Mouse (Mus musculus): ENCODE measurements at regions not wholly inside any gene's neighbourhood (a gene's known extent, or its start where the extent isn't known, plus 50 kb on each side); places are given as distances from the start of the nearest gene placed in this dataset.
"Not testable (repeated sequence)": the region's sequence is repeated elsewhere in the genome, so short reads cannot be mapped to it uniquely, and the experiment has no call there.

DNA sequence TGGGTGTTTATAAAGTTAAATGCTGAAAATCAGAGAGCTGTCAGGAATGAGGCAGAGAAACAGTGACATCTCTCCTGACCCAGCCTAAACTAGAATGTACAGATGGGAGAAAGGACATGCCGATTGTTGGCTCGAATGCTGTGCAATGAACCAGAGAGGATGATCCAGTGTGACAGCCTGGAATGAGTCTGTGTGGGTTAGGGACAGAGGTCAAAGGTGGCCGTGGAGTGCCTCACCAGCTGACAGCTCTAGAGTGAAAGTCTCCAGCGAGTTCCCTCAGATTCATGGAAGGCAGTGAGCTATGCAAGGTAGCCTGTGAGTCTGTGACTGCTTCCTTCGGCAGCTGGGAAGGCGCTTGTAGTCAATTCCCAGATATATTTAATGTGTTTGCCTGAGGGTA, 663.9 kb downstream of the Cdh8 start:
- TF ChIP-seq CTCF (IDR thresholded peaks at IDR 0.05; ENCODE audit: low read depth) = no peak
- Histone ChIP-seq H3K4me2 (ENCODE audit: low read length) (no peak overlapping the region), H3K36me3 (ENCODE audit: insufficient read depth, low read length) (no peaks in the 10 kb centered on the region), H3K9ac (ENCODE audit: low read depth, low read length) (no peak overlapping the region), H3K27me3 (ENCODE audit: insufficient read depth, low read length) (no peaks in the 10 kb centered on the region), H3K27ac (no peak overlapping the region), H3K4me1 (replicated peaks; ENCODE audit: insufficient read depth, low read length) (no peaks in the 10 kb centered on the region), H3K9me3 (replicated peaks; ENCODE audit: low read length) (no peaks in the 10 kb centered on the region), H3K4me3 (replicated peaks; ENCODE audit: low read depth, low read length) (no peak overlapping the region)
- 19% methylated on average over 6 of the region's 6 CpGs for WGBS
- ATAC-seq (replicated peaks; ENCODE audit: low FRiP score, low read depth) = peak; percentile 75
- peak; percentile 5 for DNase-seq (ENCODE audit: low spot score)

DNA sequence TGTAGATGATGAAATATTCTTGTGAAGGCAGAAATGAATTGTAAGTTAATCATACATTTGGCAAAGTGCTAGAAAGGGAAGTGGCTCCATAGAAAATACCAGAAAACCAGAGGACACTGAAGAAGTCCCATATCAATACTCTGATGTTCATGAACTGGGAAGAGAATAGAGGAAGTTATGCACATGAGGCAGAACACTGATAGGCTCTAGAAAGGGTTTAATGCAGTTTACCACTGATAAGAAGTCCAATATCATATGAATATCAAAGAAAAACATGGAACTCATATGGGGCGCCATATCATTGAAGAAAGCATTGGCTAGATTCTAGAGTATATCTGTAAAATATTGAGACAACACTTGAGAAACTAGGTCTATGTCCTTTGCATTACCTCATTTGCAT, 708.5 kb downstream of the Cdh8 start:
- Histone ChIP-seq H3K27me3 (ENCODE audit: insufficient read depth, low read length) (no peaks in the 10 kb centered on the region), H3K4me1 (replicated peaks; ENCODE audit: insufficient read depth, low read length) (no peaks in the 10 kb centered on the region), H3K9me3 (replicated peaks; ENCODE audit: low read length) (no peaks in the 10 kb centered on the region), H3K36me3 (ENCODE audit: insufficient read depth, low read length) (no peaks in the 10 kb centered on the region), H3K4me3 (replicated peaks; ENCODE audit: low read depth, low read length) (no peak overlapping the region), H3K27ac (no peak overlapping the region), H3K4me2 (ENCODE audit: low read length) (no peak overlapping the region), H3K9ac (ENCODE audit: low read depth, low read length) (no peak overlapping the region)
- DNase-seq (ENCODE audit: low spot score) (no peak), ATAC-seq (replicated peaks; ENCODE audit: low FRiP score, low read depth) (no peak)
- 96% methylated on average over 1 of the region's 1 CpGs for WGBS
- TF ChIP-seq CTCF (IDR thresholded peaks at IDR 0.05; ENCODE audit: low read depth) = no peak

DNA sequence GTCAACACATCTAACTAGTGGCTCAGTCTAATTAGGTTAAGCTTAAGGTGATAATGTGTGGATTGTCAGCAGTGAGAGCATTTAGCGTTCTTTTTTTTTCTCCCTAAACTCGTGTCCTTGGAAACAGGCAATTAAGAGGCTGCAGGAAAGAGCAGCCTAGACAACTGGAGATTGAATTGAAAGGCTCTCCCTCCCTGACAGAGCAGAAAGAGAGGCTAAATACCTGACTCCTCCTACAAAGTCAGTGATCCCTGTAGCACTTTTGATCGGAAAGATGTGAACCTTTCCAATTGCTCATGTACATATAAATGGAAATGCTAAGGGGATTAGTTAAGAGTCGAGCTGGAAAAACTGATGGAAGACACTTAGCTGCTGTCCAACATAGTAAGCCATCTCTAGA, 710.1 kb downstream of the Cdh8 start:
- no peak overlapping the region for H3K4me3 ChIP-seq (replicated peaks; ENCODE audit: low read depth, low read length)
- no peak overlapping the region for H3K9ac ChIP-seq (ENCODE audit: low read depth, low read length)
- DNase-seq (ENCODE audit: low spot score) = no peak
- WGBS = 56% methylated on average over 4 of the region's 4 CpGs
- H3K36me3 ChIP-seq (ENCODE audit: insufficient read depth, low read length) = no peaks in the 10 kb centered on the region
- H3K27me3 ChIP-seq (ENCODE audit: insufficient read depth, low read length) = no peaks in the 10 kb centered on the region
- no peaks in the 10 kb centered on the region for H3K9me3 ChIP-seq (replicated peaks; ENCODE audit: low read length)
- H3K4me1 ChIP-seq (replicated peaks; ENCODE audit: insufficient read depth, low read length) = no peaks in the 10 kb centered on the region
- no peak for ATAC-seq (replicated peaks; ENCODE audit: low FRiP score, low read depth)
- no peak overlapping the region for H3K27ac ChIP-seq
- H3K4me2 ChIP-seq (ENCODE audit: low read length) = no peak overlapping the region
- TF ChIP-seq CTCF (IDR thresholded peaks at IDR 0.05; ENCODE audit: low read depth) = no peak

- no peak for DNase-seq (ENCODE audit: low spot score)
- Histone ChIP-seq H3K36me3 (ENCODE audit: insufficient read depth, low read length) (no peaks in the 10 kb centered on the region), H3K4me1 (replicated peaks; ENCODE audit: insufficient read depth, low read length) (no peaks in the 10 kb centered on the region), H3K4me2 (ENCODE audit: low read length) (no peak overlapping the region), H3K27ac (no peak overlapping the region), H3K27me3 (ENCODE audit: insufficient read depth, low read length) (no peaks in the 10 kb centered on the region), H3K9me3 (replicated peaks; ENCODE audit: low read length) (no peaks in the 10 kb centered on the region), H3K9ac (ENCODE audit: low read depth, low read length) (no peak overlapping the region), H3K4me3 (replicated peaks; ENCODE audit: low read depth, low read length) (no peak overlapping the region)
- ATAC-seq (replicated peaks; ENCODE audit: low FRiP score, low read depth) = no peak
- 94% methylated on average over 9 of the region's 9 CpGs for WGBS
- no peak for TF ChIP-seq CTCF (IDR thresholded peaks at IDR 0.05; ENCODE audit: low read depth)
These were observed 731.1 kb downstream of the Cdh8 start for GRCm38 (mm10) chr8:98685195-98685594.

DNA sequence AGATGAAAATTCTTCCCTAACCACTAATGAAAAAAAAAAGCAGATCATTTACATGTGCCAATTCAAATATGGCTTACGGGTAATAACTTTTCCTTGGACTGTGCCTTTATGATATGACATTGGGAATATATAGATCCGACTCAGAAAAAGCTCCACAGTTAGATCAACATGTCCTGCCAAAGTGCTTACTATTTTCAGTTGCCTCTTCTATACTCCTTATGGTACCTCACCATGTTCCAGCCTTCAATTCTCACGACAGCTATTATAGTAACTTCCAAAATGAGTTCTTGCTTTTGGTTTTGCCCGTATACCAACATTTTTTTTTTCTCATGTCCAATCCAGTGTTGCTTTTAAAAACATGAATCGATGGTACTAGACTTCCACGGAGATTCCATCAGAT, 731.7 kb downstream of the Cdh8 start:
- H3K9me3 ChIP-seq (replicated peaks; ENCODE audit: low read length) = no peaks in the 10 kb centered on the region
- H3K27me3 ChIP-seq (ENCODE audit: insufficient read depth, low read length) = no peaks in the 10 kb centered on the region
- no peaks in the 10 kb centered on the region for H3K36me3 ChIP-seq (ENCODE audit: insufficient read depth, low read length)
- no peak overlapping the region for H3K4me3 ChIP-seq (replicated peaks; ENCODE audit: low read depth, low read length)
- no peak for TF ChIP-seq CTCF (IDR thresholded peaks at IDR 0.05; ENCODE audit: low read depth)
- 86% methylated on average over 6 of the region's 6 CpGs for WGBS
- H3K4me1 ChIP-seq (replicated peaks; ENCODE audit: insufficient read depth, low read length) = no peaks in the 10 kb centered on the region
- H3K4me2 ChIP-seq (ENCODE audit: low read length) = no peak overlapping the region
- no peak for DNase-seq (ENCODE audit: low spot score)
- H3K27ac ChIP-seq = no peak overlapping the region
- no peak overlapping the region for H3K9ac ChIP-seq (ENCODE audit: low read depth, low read length)
- no peak for ATAC-seq (replicated peaks; ENCODE audit: low FRiP score, low read depth)

- no peak for ATAC-seq (replicated peaks; ENCODE audit: low FRiP score, low read depth)
- Histone ChIP-seq H3K27me3 (ENCODE audit: insufficient read depth, low read length) (no peaks in the 10 kb centered on the region), H3K9ac (ENCODE audit: low read depth, low read length) (no peak overlapping the region), H3K27ac (no peak overlapping the region), H3K4me2 (ENCODE audit: low read length) (no peak overlapping the region), H3K9me3 (replicated peaks; ENCODE audit: low read length) (no peaks in the 10 kb centered on the region), H3K36me3 (ENCODE audit: insufficient read depth, low read length) (no peaks in the 10 kb centered on the region), H3K4me1 (replicated peaks; ENCODE audit: insufficient read depth, low read length) (no peaks in the 10 kb centered on the region), H3K4me3 (replicated peaks; ENCODE audit: low read depth, low read length) (no peak overlapping the region)
- no peak for DNase-seq (ENCODE audit: low spot score)
- no peak for TF ChIP-seq CTCF (IDR thresholded peaks at IDR 0.05; ENCODE audit: low read depth)
- WGBS = 89% methylated on average over 2 of the region's 2 CpGs
These were observed 736.2 kb downstream of the Cdh8 start for GRCm38 (mm10) chr8:98680065-98680464.

DNA sequence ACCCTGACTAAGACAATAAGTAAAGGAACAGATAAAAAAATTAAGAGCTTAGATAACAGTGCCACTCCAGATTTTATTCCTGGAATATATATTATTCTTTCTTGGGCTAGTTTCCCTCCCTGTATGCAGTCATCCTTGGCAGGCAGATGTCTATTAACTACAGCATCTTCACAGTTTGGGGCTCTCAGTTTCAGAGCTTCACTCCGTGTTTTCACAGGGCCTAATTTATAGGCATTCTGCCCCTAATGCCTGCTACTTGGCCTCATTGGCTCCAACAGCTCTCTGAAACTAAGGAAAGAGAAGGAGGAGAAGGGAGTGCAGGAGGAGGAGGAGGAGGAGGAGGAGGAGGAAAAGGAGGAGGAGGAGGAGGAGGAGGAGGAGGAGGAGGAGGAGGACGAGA, 757.0 kb downstream of the Cdh8 start:
- no peaks in the 10 kb centered on the region for H3K27me3 ChIP-seq (ENCODE audit: insufficient read depth, low read length)
- no peak overlapping the region for H3K4me3 ChIP-seq (replicated peaks; ENCODE audit: low read depth, low read length)
- 11% methylated on average over 2 of the region's 2 CpGs for WGBS
- ATAC-seq (replicated peaks; ENCODE audit: low FRiP score, low read depth) (no peak), DNase-seq (ENCODE audit: low spot score) (peak; percentile 7)
- no peak overlapping the region for H3K4me2 ChIP-seq (ENCODE audit: low read length)
- no peak overlapping the region for H3K27ac ChIP-seq
- no peaks in the 10 kb centered on the region for H3K9me3 ChIP-seq (replicated peaks; ENCODE audit: low read length)
- no peak overlapping the region for H3K9ac ChIP-seq (ENCODE audit: low read depth, low read length)
- no peak for TF ChIP-seq CTCF (IDR thresholded peaks at IDR 0.05; ENCODE audit: low read depth)
- H3K4me1 ChIP-seq (replicated peaks; ENCODE audit: insufficient read depth, low read length) = no peaks in the 10 kb centered on the region
- no peaks in the 10 kb centered on the region for H3K36me3 ChIP-seq (ENCODE audit: insufficient read depth, low read length)

GRCm38 (mm10) chr8:98652316-98652715, 764.0 kb downstream of the Cdh8 start:
- not testable (repeated sequence) for H3K9ac ChIP-seq (ENCODE audit: low read depth, low read length); DNase-seq (ENCODE audit: low spot score); H3K4me3 ChIP-seq (replicated peaks; ENCODE audit: low read depth, low read length); H3K27ac ChIP-seq; ATAC-seq (replicated peaks; ENCODE audit: low FRiP score, low read depth); H3K9me3 ChIP-seq (replicated peaks; ENCODE audit: low read length); H3K27me3 ChIP-seq (ENCODE audit: insufficient read depth, low read length); H3K4me1 ChIP-seq (replicated peaks; ENCODE audit: insufficient read depth, low read length); H3K36me3 ChIP-seq (ENCODE audit: insufficient read depth, low read length); H3K4me2 ChIP-seq (ENCODE audit: low read length)
- WGBS = 82% methylated on average over 4 of the region's 4 CpGs
